Mouse (Mus musculus) intestine, postnatal 0 days (tissue): ENCODE measurements at regions not wholly inside any gene's neighbourhood (a gene's known extent, or its start where the extent isn't known, plus 50 kb on each side); places are given as distances from the start of the nearest gene placed in this dataset.

Experiments
- ATAC-seq: fragments of 200-750 bp; cut with Nextera tagmentation; 2 replicates; pipeline ENCODE4 v1.8.0; 2017; ENCODE audit warnings: mild to moderate bottlenecking, moderate TSS enrichment, moderate library complexity
- H3K27ac ChIP-seq: fragments of 300-500 bp; sonication (generic); 2 replicates; pipeline ENCODE4 v1.5.1; 2014; ENCODE audit warnings: mild to moderate bottlenecking, low read depth, low read length, moderate library complexity
- H3K27me3 ChIP-seq: fragments of 300-500 bp; sonication (generic); replicated peaks from 2 replicates; pipeline ENCODE4 v1.6.1; 2014; ENCODE audit warnings: low read length, mixed read lengths; ENCODE audit not compliant: control insufficient read depth, insufficient read depth
- H3K36me3 ChIP-seq: fragments of 300-500 bp; sonication (generic); 2 replicates; pipeline ENCODE4 v1.6.1; 2014; ENCODE audit warnings: mild to moderate bottlenecking, moderate library complexity; ENCODE audit not compliant: control insufficient read depth, insufficient read depth
- H3K4me1 ChIP-seq: fragments of 300-500 bp; sonication (generic); replicated peaks from 2 replicates; pipeline ENCODE4 v1.6.1; 2014; ENCODE audit warnings: antibody characterized with exemption, low read length, mixed read lengths; ENCODE audit not compliant: control insufficient read depth, insufficient read depth
- H3K4me2 ChIP-seq: fragments of 300-500 bp; sonication (generic); replicated peaks from 2 replicates; pipeline ENCODE4 v1.6.1; 2014; ENCODE audit warnings: low read depth, mild to moderate bottlenecking, moderate library complexity
- H3K4me3 ChIP-seq: fragments of 300-500 bp; sonication (generic); 2 replicates; pipeline ENCODE4 v1.5.1; 2014; ENCODE audit warnings: low read depth, low read length
- H3K9ac ChIP-seq: fragments of 300-500 bp; sonication (generic); 2 replicates; pipeline ENCODE4 v1.6.1; 2014; ENCODE audit warnings: mild to moderate bottlenecking, low read depth, low read length
- H3K9me3 ChIP-seq: fragments of 300-500 bp; sonication (generic); 2 replicates; pipeline ENCODE4 v1.6.1; 2016; ENCODE audit warnings: mixed run types; ENCODE audit not compliant: control insufficient read depth
- CTCF ChIP-seq: sonication (generic); IDR thresholded peaks from 2 replicates; pipeline ENCODE4 v1.5.1; 2016; ENCODE audit warnings: low read depth, mild to moderate bottlenecking, control low read depth, antibody characterized with exemption, moderate library complexity
- WGBS: fragments of 180-500 bp; shearing (Covaris S2); extraction: QIAGEN DNeasy Blood & Tissue Kit; methylation state at CpG from one replicate; pipeline ENCODE4 v1.1.7; 2014; 5-methylcytosine and 5-hydroxymethylcytosine counted together

- no peaks in the 10 kb centered on the region for H3K27me3 ChIP-seq
- WGBS: 78% methylated on average over 12 of the region's 12 CpGs
- no peaks in the 10 kb centered on the region for H3K4me1 ChIP-seq
- no peak overlapping the region; the same call in 1 of the 2 replicates for H3K27ac ChIP-seq
- ATAC-seq: no peak
- no peaks in the 10 kb centered on the region for H3K36me3 ChIP-seq
- no peak overlapping the region for H3K4me3 ChIP-seq
- H3K9me3 ChIP-seq: no peaks in the 10 kb centered on the region
- TF ChIP-seq CTCF: no peak
- H3K9ac ChIP-seq: no peak overlapping the region
- no peak overlapping the region for H3K4me2 ChIP-seq
These were observed 144.6 kb upstream of the Rbbp6 start for GRCm38 (mm10) chr7:122820587-122821535.

GRCm38 (mm10) chr7:122823429-122823828 lies 142.1 kb upstream of the Rbbp6 start:
- no peak for TF ChIP-seq CTCF
- H3K27me3 ChIP-seq: no peaks in the 10 kb centered on the region
- no peak for ATAC-seq
- no peaks in the 10 kb centered on the region for H3K9me3 ChIP-seq
- no peak overlapping the region for H3K4me3 ChIP-seq
- no peaks in the 10 kb centered on the region for H3K4me1 ChIP-seq
- no peak overlapping the region for H3K27ac ChIP-seq
- no peaks in the 10 kb centered on the region for H3K36me3 ChIP-seq
- no peak overlapping the region for H3K4me2 ChIP-seq
- WGBS: 61% methylated on average over 6 of the region's 6 CpGs
- H3K9ac ChIP-seq: no peak overlapping the region

GRCm38 (mm10) chr7:122839091-122839490 lies 126.4 kb upstream of the Rbbp6 start:
- ATAC-seq: no peak
- Histone ChIP-seq H3K27ac (no peak overlapping the region), H3K36me3 (no peaks in the 10 kb centered on the region), H3K9ac (no peak overlapping the region), H3K9me3 (no peaks in the 10 kb centered on the region), H3K4me1 (no peaks in the 10 kb centered on the region), H3K4me3 (no peak overlapping the region), H3K27me3 (no peaks in the 10 kb centered on the region), H3K4me2 (no peak overlapping the region)
- no peak for TF ChIP-seq CTCF
- 81% methylated on average over 3 of the region's 3 CpGs for WGBS

- Histone ChIP-seq H3K27ac (no peak overlapping the region), H3K4me1 (no peaks in the 10 kb centered on the region), H3K9ac (no peak overlapping the region), H3K4me3 (no peak overlapping the region), H3K4me2 (no peak overlapping the region), H3K9me3 (no peaks in the 10 kb centered on the region), H3K27me3 (no peaks in the 10 kb centered on the region), H3K36me3 (no peaks in the 10 kb centered on the region)
- no peak for ATAC-seq
- no peak for TF ChIP-seq CTCF
- 65% methylated on average over 2 of the region's 2 CpGs for WGBS
These were observed 120.7 kb upstream of the Rbbp6 start for GRCm38 (mm10) chr7:122844831-122845230.

GRCm38 (mm10) chr7:122847376-122847775 lies 118.1 kb upstream of the Rbbp6 start:
- H3K9me3 ChIP-seq: no peaks in the 10 kb centered on the region
- H3K27me3 ChIP-seq: no peaks in the 10 kb centered on the region
- no peaks in the 10 kb centered on the region for H3K4me1 ChIP-seq
- H3K36me3 ChIP-seq: no peaks in the 10 kb centered on the region
- no peak overlapping the region for H3K4me2 ChIP-seq
- ATAC-seq: no peak
- no peak for TF ChIP-seq CTCF
- no peak overlapping the region for H3K4me3 ChIP-seq
- no peak overlapping the region for H3K27ac ChIP-seq
- H3K9ac ChIP-seq: no peak overlapping the region
- WGBS: 56% methylated on average over 5 of the region's 5 CpGs

- 27% methylated on average over 2 of the region's 2 CpGs for WGBS
- no peak overlapping the region for H3K27ac ChIP-seq
- H3K4me1 ChIP-seq: no peaks in the 10 kb centered on the region
- H3K4me2 ChIP-seq: no peak overlapping the region
- H3K4me3 ChIP-seq: no peak overlapping the region
- H3K27me3 ChIP-seq: no peaks in the 10 kb centered on the region
- no peak for ATAC-seq
- H3K9me3 ChIP-seq: no peaks in the 10 kb centered on the region
- H3K36me3 ChIP-seq: no peaks in the 10 kb centered on the region
- no peak overlapping the region for H3K9ac ChIP-seq
- no peak for TF ChIP-seq CTCF
These were observed 92.1 kb upstream of the Rbbp6 start for GRCm38 (mm10) chr7:122873386-122873785.
